Mouse (Mus musculus) kidney, embryonic 14.5 days (tissue): ENCODE measurements around the gene Pigq. TPM values are rescaled to one million over a fixed set of nuclear protein-coding genes. Genes with fewer than 3 reads are reported as not detected.

Source experiments
- ATAC-seq: fragments of 200-750 bp; cut with Nextera tagmentation; 2 replicates; pipeline ENCODE4 v1.8.0; 2017; ENCODE audit warnings: moderate number of reproducible peaks, mild to moderate bottlenecking, moderate TSS enrichment, moderate library complexity; ENCODE audit not compliant: low FRiP score, low TSS enrichment
- H3K27ac ChIP-seq: fragments of 300-500 bp; sonication (generic); 2 replicates; pipeline ENCODE4 v1.5.1; 2014; ENCODE audit warnings: low read depth, mild to moderate bottlenecking, low read length, moderate library complexity, mixed read lengths
- H3K27me3 ChIP-seq: fragments of 300-500 bp; sonication (generic); 2 replicates; pipeline ENCODE4 v1.6.1; 2014; ENCODE audit warnings: mild to moderate bottlenecking, low read length; ENCODE audit not compliant: control insufficient read depth, insufficient read depth
- H3K36me3 ChIP-seq: fragments of 300-500 bp; sonication (generic); 2 replicates; pipeline ENCODE4 v1.6.1; 2014; ENCODE audit warnings: low read length, mixed read lengths; ENCODE audit not compliant: control insufficient read depth, insufficient read depth
- H3K4me1 ChIP-seq: fragments of 300-500 bp; sonication (generic); 2 replicates; pipeline ENCODE4 v1.6.1; 2014; ENCODE audit warnings: low read length, mixed read lengths; ENCODE audit not compliant: control insufficient read depth, insufficient read depth
- H3K4me2 ChIP-seq: fragments of 300-500 bp; sonication (generic); replicated peaks from 2 replicates; pipeline ENCODE4 v1.6.1; 2014; ENCODE audit warnings: low read depth, mild to moderate bottlenecking, low read length
- H3K4me3 ChIP-seq: fragments of 300-500 bp; sonication (generic); 2 replicates; pipeline ENCODE4 v1.5.1; 2014; ENCODE audit warnings: mild to moderate bottlenecking, low read length
- H3K9ac ChIP-seq: fragments of 300-500 bp; sonication (generic); 2 replicates; pipeline ENCODE4 v1.6.1; 2014; ENCODE audit warnings: low read depth, mild to moderate bottlenecking, low read length, moderate library complexity
- H3K9me3 ChIP-seq: fragments of 300-500 bp; sonication (generic); 2 replicates; pipeline ENCODE4 v1.6.1; 2016; ENCODE audit warnings: low read length; ENCODE audit not compliant: control insufficient read depth
- WGBS: fragments of 180-500 bp; shearing (Covaris S2); extraction: QIAGEN DNeasy Blood & Tissue Kit; methylation state at CpG from one replicate; pipeline ENCODE4 v1.1.7; 2014; 5-methylcytosine and 5-hydroxymethylcytosine counted together
- polyA plus RNA-seq: library from polyadenylated mRNA; unstranded; fragments of >200 nt; fragmentation: Nextera tagmentation; extraction: Ambion mirVana; gene quantifications from 2 replicates; pipeline ENCODE4 v1.2.1, GENCODE M21; 2014

Pigq gene
- polyA plus RNA-seq, 1 experiment from 2014 or later = 77.2 TPM

DNA sequence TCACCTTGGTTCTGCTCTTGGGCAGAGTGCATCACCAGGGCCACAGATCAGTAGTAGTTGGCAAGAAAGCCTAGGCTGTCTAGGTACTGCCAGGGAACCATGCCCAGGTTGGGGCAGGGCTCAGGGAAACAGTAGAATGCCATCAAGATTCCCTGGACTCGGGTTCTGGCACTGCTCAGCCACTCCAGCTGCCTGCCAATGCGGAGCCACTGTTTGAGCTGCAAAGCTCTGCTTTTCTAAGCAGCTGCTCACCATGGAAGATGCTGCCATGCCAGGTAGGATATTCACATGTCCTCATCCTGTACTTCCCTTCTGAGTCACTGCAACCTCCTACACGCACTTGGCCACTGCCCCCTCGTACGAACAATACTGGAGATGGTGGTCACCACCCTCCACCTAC lies 36.1 kb upstream of the Pigq start:
- Histone ChIP-seq H3K4me1 (peaks cover 14% of the 10 kb centered on the region; the same call in 1 of the 2 replicates), H3K36me3 (no peaks in the 10 kb centered on the region), H3K27ac (no peak overlapping the region), H3K4me2 (no peak overlapping the region), H3K27me3 (no peaks in the 10 kb centered on the region), H3K9ac (no peak overlapping the region), H3K4me3 (no peak overlapping the region), H3K9me3 (no peaks in the 10 kb centered on the region)
- WGBS = 84% methylated on average over 5 of the region's 5 CpGs
- no peak for ATAC-seq

DNA sequence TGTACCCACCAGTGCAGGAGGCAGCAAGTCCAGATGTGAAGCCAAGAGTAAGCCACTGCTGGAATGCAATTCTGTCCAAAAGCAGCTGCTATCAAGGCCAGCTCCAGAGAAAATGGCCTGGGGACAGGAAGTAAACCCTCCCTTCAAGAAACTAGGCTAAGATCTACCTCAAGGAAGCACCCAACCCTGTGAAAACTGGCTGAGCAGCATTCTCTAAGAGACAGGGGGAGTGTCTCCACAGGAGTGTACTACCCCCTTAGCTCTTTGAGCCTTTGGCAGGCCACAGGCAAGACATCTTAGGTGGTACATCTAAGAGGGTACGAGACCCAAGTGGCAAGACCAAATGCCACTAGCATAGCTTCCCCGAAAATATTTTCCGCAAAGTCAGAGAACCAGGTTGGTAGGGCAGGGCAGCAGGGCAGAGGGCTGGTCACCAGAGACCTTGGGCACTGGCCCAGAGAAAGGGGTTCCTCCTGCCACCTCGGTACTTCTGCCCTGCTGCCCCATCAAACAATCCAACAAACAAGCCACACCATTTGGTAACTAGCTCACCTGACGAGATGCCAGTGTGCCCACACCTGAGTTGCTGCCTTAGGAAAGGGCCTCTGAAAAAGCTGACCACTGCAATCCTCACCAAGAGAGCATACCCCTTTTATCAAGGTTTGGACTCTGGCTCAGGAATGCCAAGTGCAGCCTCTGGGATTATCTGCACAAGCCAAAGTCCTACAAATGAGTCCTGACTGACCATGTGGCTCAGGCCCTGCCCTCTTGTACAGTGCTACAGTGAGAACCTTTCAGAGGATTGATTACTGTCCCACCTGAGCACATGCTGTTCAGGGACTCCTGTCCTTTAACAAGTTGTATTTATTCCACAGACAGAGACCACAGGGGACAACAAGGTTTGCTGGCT lies 35.3 kb upstream of the Pigq start:
- 0 out of 2 replicates have a peak overlapping the region, but pooled peaks have one; percentile 30 for H3K27ac ChIP-seq

DNA sequence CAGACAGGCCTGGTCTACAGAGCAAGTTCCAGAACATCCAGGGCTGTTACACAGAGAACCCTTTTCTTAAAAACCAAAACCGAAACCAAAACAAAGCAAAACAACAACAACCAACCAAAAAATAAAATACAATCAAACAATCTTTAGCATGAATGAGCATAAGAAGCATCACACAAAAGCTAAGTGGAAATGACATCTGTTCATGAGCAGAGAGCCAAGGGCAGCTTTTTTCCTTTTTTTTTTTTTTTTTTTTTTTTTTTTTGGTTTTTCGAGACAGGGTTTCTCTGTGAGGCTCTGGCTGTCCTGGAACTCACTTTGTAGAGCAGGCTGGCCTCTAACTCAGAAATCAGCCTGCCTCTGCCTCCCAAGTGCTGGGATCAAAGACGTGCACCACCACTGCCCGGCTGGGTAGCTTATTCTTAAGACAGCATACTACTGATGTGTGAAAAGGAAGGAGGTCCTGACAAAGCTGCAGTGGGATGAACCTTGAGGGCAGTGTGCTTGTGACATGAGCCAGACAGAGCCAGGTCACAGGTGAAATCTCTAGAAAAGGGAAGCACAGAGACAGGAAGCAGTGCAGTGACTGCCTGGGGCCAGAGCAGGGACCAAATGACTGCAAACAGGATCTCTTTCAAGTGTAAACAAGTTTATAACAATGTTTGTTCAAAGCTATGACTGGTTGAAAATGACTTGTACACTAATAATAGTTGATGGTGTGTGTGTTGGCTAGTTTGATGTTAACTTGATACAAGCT lies 26.4 kb upstream of the Pigq start:
- 88% methylated on average over 4 of the region's 4 CpGs for WGBS
- no peak overlapping the region for H3K4me3 ChIP-seq
- no peak for ATAC-seq
- H3K9ac ChIP-seq = no peak overlapping the region
- no peak overlapping the region for H3K27ac ChIP-seq
- H3K4me1 ChIP-seq = 0 out of 2 replicates have a peak, but pooled peaks cover 10% of the 10 kb centered on the region
- no peak overlapping the region for H3K4me2 ChIP-seq
- no peaks in the 10 kb centered on the region for H3K9me3 ChIP-seq
- 0 out of 2 replicates have a peak, but pooled peaks cover 3% of the 10 kb centered on the region for H3K36me3 ChIP-seq
- H3K27me3 ChIP-seq = no peaks in the 10 kb centered on the region

More for the DNA sequence above, 35.3 kb upstream of the Pigq start:
- 87% methylated on average over 5 of the region's 5 CpGs for WGBS
- Histone ChIP-seq H3K36me3 (no peaks in the 10 kb centered on the region), H3K4me3 (no peak overlapping the region), H3K4me2 (no peak overlapping the region), H3K9me3 (no peaks in the 10 kb centered on the region), H3K9ac (no peak overlapping the region; the same call in 1 of the 2 replicates), H3K27me3 (no peaks in the 10 kb centered on the region), H3K4me1 (peaks cover 14% of the 10 kb centered on the region; the same call in 1 of the 2 replicates)
- ATAC-seq = no peak

GRCm38 (mm10) chr17:25970448-25970847 lies 25.7 kb upstream of the Pigq start:
- H3K9me3 ChIP-seq = no peaks in the 10 kb centered on the region
- no peak overlapping the region for H3K9ac ChIP-seq
- no peak overlapping the region for H3K27ac ChIP-seq
- no peak overlapping the region for H3K4me2 ChIP-seq
- no peaks in the 10 kb centered on the region for H3K27me3 ChIP-seq
- ATAC-seq = no peak
- 0 out of 2 replicates have a peak, but pooled peaks cover 10% of the 10 kb centered on the region for H3K4me1 ChIP-seq
- H3K4me3 ChIP-seq = no peak overlapping the region
- 0 out of 2 replicates have a peak, but pooled peaks cover 3% of the 10 kb centered on the region for H3K36me3 ChIP-seq
- WGBS = 93% methylated on average over 9 of the region's 9 CpGs

DNA sequence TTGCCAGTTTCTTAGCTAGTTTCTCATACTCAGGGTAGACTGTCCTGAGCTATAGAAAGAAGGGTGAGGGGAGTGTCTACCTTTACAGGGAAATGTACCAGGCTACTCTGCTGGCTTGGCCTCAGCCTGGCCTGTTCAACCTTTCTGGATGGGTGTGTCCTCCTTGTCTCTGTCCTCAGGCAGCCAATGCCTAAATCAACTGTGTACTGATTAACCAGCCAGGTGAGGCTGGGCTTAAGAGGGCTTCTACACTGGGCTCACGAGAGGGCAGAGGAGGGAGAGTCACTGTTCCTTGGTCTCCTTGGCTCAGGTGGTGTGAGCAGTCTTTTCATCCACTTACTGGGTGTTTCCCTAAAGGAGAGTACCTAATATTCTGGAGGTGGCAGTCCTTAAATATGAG lies 23.4 kb upstream of the Pigq start:
- Histone ChIP-seq H3K9ac (no peak overlapping the region), H3K4me2 (no peak overlapping the region), H3K27me3 (no peaks in the 10 kb centered on the region), H3K4me3 (no peak overlapping the region), H3K36me3 (peaks cover 10% of the 10 kb centered on the region), H3K9me3 (no peaks in the 10 kb centered on the region), H3K4me1 (0 out of 2 replicates have a peak, but pooled peaks cover 10% of the 10 kb centered on the region), H3K27ac (no peak overlapping the region)
- WGBS = 68% methylated on average over 1 of the region's 1 CpGs
- ATAC-seq = no peak

GRCm38 (mm10) chr17:25967652-25968051 lies 22.9 kb upstream of the Pigq start:
- H3K4me1 ChIP-seq = 0 out of 2 replicates have a peak, but pooled peaks cover 10% of the 10 kb centered on the region
- no peaks in the 10 kb centered on the region for H3K9me3 ChIP-seq
- H3K36me3 ChIP-seq = peaks cover 10% of the 10 kb centered on the region
- no peak overlapping the region for H3K27ac ChIP-seq
- no peak for ATAC-seq
- no peak overlapping the region for H3K4me2 ChIP-seq
- H3K4me3 ChIP-seq = no peak overlapping the region
- H3K9ac ChIP-seq = no peak overlapping the region
- WGBS = 39% methylated on average over 3 of the region's 3 CpGs
- no peaks in the 10 kb centered on the region for H3K27me3 ChIP-seq

GRCm38 (mm10) chr17:25964271-25964670 lies 19.5 kb upstream of the Pigq start:
- 0 out of 2 replicates have a peak, but pooled peaks cover 10% of the 10 kb centered on the region for H3K4me1 ChIP-seq
- peaks cover 25% of the 10 kb centered on the region for H3K36me3 ChIP-seq
- no peaks in the 10 kb centered on the region for H3K9me3 ChIP-seq
- no peak for ATAC-seq
- no peak overlapping the region for H3K27ac ChIP-seq
- WGBS = 86% methylated on average over 7 of the region's 7 CpGs
- H3K4me3 ChIP-seq = no peak overlapping the region
- H3K27me3 ChIP-seq = no peaks in the 10 kb centered on the region
- H3K9ac ChIP-seq = no peak overlapping the region
- H3K4me2 ChIP-seq = no peak overlapping the region

GRCm38 (mm10) chr17:25962413-25962905 lies 17.7 kb upstream of the Pigq start:
- no peaks in the 10 kb centered on the region for H3K27me3 ChIP-seq
- H3K4me2 ChIP-seq = no peak overlapping the region
- no peak for ATAC-seq
- H3K4me1 ChIP-seq = 0 out of 2 replicates have a peak, but pooled peaks cover 3% of the 10 kb centered on the region
- H3K4me3 ChIP-seq = no peak overlapping the region
- WGBS = 90% methylated on average over 7 of the region's 7 CpGs
- H3K27ac ChIP-seq = no peak overlapping the region
- H3K9me3 ChIP-seq = no peaks in the 10 kb centered on the region
- peaks cover 42% of the 10 kb centered on the region for H3K36me3 ChIP-seq
- H3K9ac ChIP-seq = no peak overlapping the region
